Mouse (Mus musculus): Measurements from ENCODE around the gene Ago3. TPM values are rescaled to one million over a fixed set of nuclear protein-coding genes. Genes with fewer than 3 reads are reported as not detected.

Gene Ago3
- polyA plus RNA-seq, 1 experiment: 0.27 TPM

GRCm38 (mm10) chr4:126332358-126332757 is 97.0 kb downstream of the Ago3 start:
- Histone ChIP-seq H3K9me3 (ENCODE audit: control insufficient read depth, low read length) (no peaks in the 10 kb centered on the region), H3K27me3 (ENCODE audit: control insufficient read depth) (0 out of 2 replicates have a peak, but pooled peaks cover 1% of the 10 kb centered on the region), H3K4me3 (replicated peaks) (no peak overlapping the region), H3K4me1 (ENCODE audit: control insufficient read depth) (no peaks in the 10 kb centered on the region), H3K36me3 (ENCODE audit: control insufficient read depth) (no peaks in the 10 kb centered on the region)
- no peak for TF ChIP-seq GATA1 (IDR thresholded peaks at IDR 0.05; ENCODE audit: low read length)
- TF ChIP-seq TAL1 (IDR thresholded peaks at IDR 0.05; ENCODE audit: low read length): no peak

GRCm38 (mm10) chr4:126331751-126332150 is 97.6 kb downstream of the Ago3 start:
- TF ChIP-seq TAL1 (IDR thresholded peaks at IDR 0.05; ENCODE audit: low read length): no peak
- no peak for TF ChIP-seq GATA1 (IDR thresholded peaks at IDR 0.05; ENCODE audit: low read length)
- Histone ChIP-seq H3K27me3 (ENCODE audit: control insufficient read depth) (0 out of 2 replicates have a peak, but pooled peaks cover 2% of the 10 kb centered on the region), H3K4me1 (ENCODE audit: control insufficient read depth) (no peaks in the 10 kb centered on the region), H3K4me3 (replicated peaks) (no peak overlapping the region), H3K36me3 (ENCODE audit: control insufficient read depth) (no peaks in the 10 kb centered on the region), H3K9me3 (ENCODE audit: control insufficient read depth, low read length) (no peaks in the 10 kb centered on the region)

- no peak for TF ChIP-seq TAL1 (IDR thresholded peaks at IDR 0.05; ENCODE audit: low read length)
- no peak for TF ChIP-seq GATA1 (IDR thresholded peaks at IDR 0.05; ENCODE audit: low read length)
- H3K9me3 ChIP-seq (ENCODE audit: control insufficient read depth, low read length): no peaks in the 10 kb centered on the region
- no peak overlapping the region for H3K4me3 ChIP-seq (replicated peaks)
- peaks cover 2% of the 10 kb centered on the region; the same call in 1 of the 2 replicates for H3K27me3 ChIP-seq (ENCODE audit: control insufficient read depth)
- no peaks in the 10 kb centered on the region for H3K36me3 ChIP-seq (ENCODE audit: control insufficient read depth)
- H3K4me1 ChIP-seq (ENCODE audit: control insufficient read depth): peaks cover 7% of the 10 kb centered on the region
Measured at GRCm38 (mm10) chr4:126330295-126330694, 99.1 kb downstream of the Ago3 start.

GRCm38 (mm10) chr4:126326036-126326435 is 103.3 kb downstream of the Ago3 start:
- Histone ChIP-seq H3K36me3 (ENCODE audit: control insufficient read depth) (no peaks in the 10 kb centered on the region), H3K9me3 (ENCODE audit: control insufficient read depth, low read length) (peaks cover 5% of the 10 kb centered on the region; the same call in 1 of the 2 replicates), H3K27me3 (ENCODE audit: control insufficient read depth) (peaks cover 17% of the 10 kb centered on the region), H3K4me1 (ENCODE audit: control insufficient read depth) (peaks cover 25% of the 10 kb centered on the region), H3K4me3 (replicated peaks) (no peak overlapping the region)
- no peak for TF ChIP-seq GATA1 (IDR thresholded peaks at IDR 0.05; ENCODE audit: low read length)
- no peak for TF ChIP-seq TAL1 (IDR thresholded peaks at IDR 0.05; ENCODE audit: low read length)

- Histone ChIP-seq H3K9me3 (ENCODE audit: control insufficient read depth, low read length) (peaks cover 5% of the 10 kb centered on the region; the same call in 1 of the 2 replicates), H3K36me3 (ENCODE audit: control insufficient read depth) (no peaks in the 10 kb centered on the region), H3K4me1 (ENCODE audit: control insufficient read depth) (peaks cover 31% of the 10 kb centered on the region), H3K27me3 (ENCODE audit: control insufficient read depth) (peaks cover 17% of the 10 kb centered on the region), H3K4me3 (replicated peaks) (peak within 1 kb of the TSS; percentile 52)
- no peak for TF ChIP-seq TAL1 (IDR thresholded peaks at IDR 0.05; ENCODE audit: low read length)
- TF ChIP-seq GATA1 (IDR thresholded peaks at IDR 0.05; ENCODE audit: low read length): no peak
Measured at GRCm38 (mm10) chr4:126325281-126325861, 104.0 kb downstream of the Ago3 start, which contains the start of gene Tekt2. Gene Tekt2, minus strand, starts transcription at chr4:126325688.

GRCm38 (mm10) chr4:126324861-126325260 is 104.5 kb downstream of the Ago3 start:
- H3K36me3 ChIP-seq (ENCODE audit: control insufficient read depth): peaks cover 2% of the 10 kb centered on the region
- TF ChIP-seq GATA1 (IDR thresholded peaks at IDR 0.05; ENCODE audit: low read length): no peak
- no peak for TF ChIP-seq TAL1 (IDR thresholded peaks at IDR 0.05; ENCODE audit: low read length)
- H3K27me3 ChIP-seq (ENCODE audit: control insufficient read depth): peaks cover 17% of the 10 kb centered on the region
- no peak overlapping the region for H3K4me3 ChIP-seq (replicated peaks)
- peaks cover 35% of the 10 kb centered on the region for H3K4me1 ChIP-seq (ENCODE audit: control insufficient read depth)
- peaks cover 5% of the 10 kb centered on the region; the same call in 1 of the 2 replicates for H3K9me3 ChIP-seq (ENCODE audit: control insufficient read depth, low read length)

- Histone ChIP-seq H3K4me3 (replicated peaks) (no peak overlapping the region), H3K9me3 (ENCODE audit: control insufficient read depth, low read length) (peaks cover 5% of the 10 kb centered on the region; the same call in 1 of the 2 replicates), H3K27me3 (ENCODE audit: control insufficient read depth) (peaks cover 17% of the 10 kb centered on the region), H3K36me3 (ENCODE audit: control insufficient read depth) (peaks cover 22% of the 10 kb centered on the region), H3K4me1 (ENCODE audit: control insufficient read depth) (peaks cover 38% of the 10 kb centered on the region)
- TF ChIP-seq GATA1 (IDR thresholded peaks at IDR 0.05; ENCODE audit: low read length) (no peak), TAL1 (IDR thresholded peaks at IDR 0.05; ENCODE audit: low read length) (no peak)
Measured at GRCm38 (mm10) chr4:126322646-126323045, 106.7 kb downstream of the Ago3 start.

- Histone ChIP-seq H3K27me3 (ENCODE audit: control insufficient read depth) (peaks cover 14% of the 10 kb centered on the region), H3K4me3 (replicated peaks) (peak overlapping the region; percentile 82), H3K4me1 (ENCODE audit: control insufficient read depth) (peaks cover 38% of the 10 kb centered on the region), H3K36me3 (ENCODE audit: control insufficient read depth) (peaks cover 29% of the 10 kb centered on the region), H3K9me3 (ENCODE audit: control insufficient read depth, low read length) (peaks cover 5% of the 10 kb centered on the region; the same call in 1 of the 2 replicates)
- TF ChIP-seq TAL1 (IDR thresholded peaks at IDR 0.05; ENCODE audit: low read length) (no peak), GATA1 (IDR thresholded peaks at IDR 0.05; ENCODE audit: low read length) (no peak)
Measured at GRCm38 (mm10) chr4:126321854-126322511, 107.4 kb downstream of the Ago3 start.

GRCm38 (mm10) chr4:126321111-126321853 is 108.1 kb downstream of the Ago3 start, which contains the start of gene Adprhl2:
Gene Adprhl2, minus strand, starts transcription at chr4:126321703.
- Histone ChIP-seq H3K27me3 (ENCODE audit: control insufficient read depth) (peaks cover 14% of the 10 kb centered on the region), H3K4me3 (replicated peaks) (peak within 1 kb of the TSS; percentile 82), H3K36me3 (ENCODE audit: control insufficient read depth) (peaks cover 36% of the 10 kb centered on the region), H3K4me1 (ENCODE audit: control insufficient read depth) (peaks cover 38% of the 10 kb centered on the region), H3K9me3 (ENCODE audit: control insufficient read depth, low read length) (peaks cover 5% of the 10 kb centered on the region; the same call in 1 of the 2 replicates)
- TF ChIP-seq TAL1 (IDR thresholded peaks at IDR 0.05; ENCODE audit: low read length): no peak
- TF ChIP-seq GATA1 (IDR thresholded peaks at IDR 0.05; ENCODE audit: low read length): no peak
